Mouse (Mus musculus) MEL (cell line): ENCODE data around the gene Vcp.

ENCODE experiments used
- CHD2 ChIP-seq: IDR thresholded peaks from 2 replicates; pipeline ENCODE4 v1.6.1; 2011; ENCODE audit warnings: low read length, improper control_type of control experiment
- CTCF ChIP-seq, 3 experiments: IDR thresholded peaks in 2 of 3; conservative IDR thresholded peaks in 1 of 3; 2 replicates each; pipeline ENCODE4 v1.5.1; 2011 to 2012; ENCODE audit warnings: low read length in 3 of 3, low read depth in 2 of 3, mild to moderate bottlenecking in 2 of 3, improper control_type of control experiment in 1 of 3, inconsistent platforms in 1 of 3, mixed read lengths in 1 of 3, moderate library complexity in 1 of 3; ENCODE audit not compliant: control insufficient read depth in 1 of 3, insufficient read depth in 1 of 3, poor library complexity in 1 of 3, severe bottlenecking in 1 of 3
- GATA1 ChIP-seq: IDR thresholded peaks from 2 replicates; pipeline ENCODE4 v1.6.1; 2011; ENCODE audit warnings: low read depth, low read length, improper control_type of control experiment
- POLR2A ChIP-seq, 2 experiments: IDR thresholded peaks; 2 replicates each; pipeline ENCODE4 v1.6.1; 2011 to 2012; ENCODE audit warnings: low read length in 2 of 2, mild to moderate bottlenecking in 2 of 2, control low read depth in 1 of 2, improper control_type of control experiment in 1 of 2, low read depth in 1 of 2, moderate library complexity in 1 of 2; ENCODE audit not compliant: control insufficient read depth in 1 of 2, insufficient read depth in 1 of 2, poor library complexity in 1 of 2
- POLR2AphosphoS2 ChIP-seq: IDR thresholded peaks from 2 replicates; pipeline ENCODE4 v1.6.1; 2011; ENCODE audit warnings: low read length, improper control_type of control experiment
- RCOR1 ChIP-seq: IDR thresholded peaks from 2 replicates; pipeline ENCODE4 v1.6.1; 2012; ENCODE audit warnings: low read depth, mild to moderate bottlenecking, inconsistent platforms, low read length, improper control_type of control experiment
- SMC3 ChIP-seq: IDR thresholded peaks from 2 replicates; pipeline ENCODE4 v1.6.1; 2011; ENCODE audit warnings: low read depth, low read length, improper control_type of control experiment
- USF1 ChIP-seq: IDR thresholded peaks from 2 replicates; pipeline ENCODE4 v1.6.1; 2014; ENCODE audit warnings: low read depth, mild to moderate bottlenecking, inconsistent platforms, low read length, improper control_type of control experiment, moderate library complexity

DNA sequence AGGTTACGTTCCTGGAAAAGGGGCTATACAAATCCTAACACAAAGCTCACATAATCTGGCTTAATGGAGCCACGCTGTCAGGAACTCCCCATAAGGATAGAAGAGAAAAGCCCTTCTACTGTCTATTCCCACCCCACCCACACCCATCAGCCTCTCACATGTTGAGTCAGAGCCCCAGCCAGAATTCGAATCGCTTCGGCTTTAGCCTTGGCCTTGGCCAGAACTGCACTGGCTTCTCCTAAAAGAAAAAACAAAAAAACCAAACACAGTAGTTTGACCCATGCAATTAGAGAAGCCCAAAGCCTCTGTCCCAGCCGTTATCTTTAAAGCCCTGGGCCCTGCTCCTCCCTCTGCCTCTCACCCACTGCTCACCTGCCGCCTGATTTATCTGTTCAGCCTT, 28.8 kb upstream of the Vcp start:
- TF ChIP-seq USF1: no peak
- no peak for TF ChIP-seq CHD2
- no peak for TF ChIP-seq POLR2A (IDR thresholded peaks at IDR 0.05; ENCODE audit: control insufficient read depth in 1 of 2, insufficient read depth in 1 of 2, low read depth in 1 of 2, low read length in 2 of 2, poor library complexity in 1 of 2)
- no peak for TF ChIP-seq CTCF (IDR thresholded peaks at IDR 0.05 in 2 of 3, conservative IDR thresholded peaks at IDR 0.05 in 1 of 3; ENCODE audit: control insufficient read depth in 1 of 3, insufficient read depth in 1 of 3, low read depth in 2 of 3, low read length in 3 of 3, poor library complexity in 1 of 3, severe bottlenecking in 1 of 3)
- no peak for TF ChIP-seq POLR2AphosphoS2
- no peak for TF ChIP-seq GATA1
- TF ChIP-seq RCOR1: no peak
- no peak for TF ChIP-seq SMC3
